Mouse (Mus musculus): ENCODE results near the gene Slc10a4.
A peak's percentile ranks its signal among the peaks of the same experiment; 100 is the strongest.
"Not testable (repeated sequence)": the region's sequence is repeated elsewhere in the genome, so short reads cannot be mapped to it uniquely, and the experiment has no call there.

Gene Slc10a4

GRCm38 (mm10) chr5:73006784-73007581, at the start of gene Slc10a4:
TSS of gene Slc10a4 (plus strand) at chr5:73006883.
- DNase-seq (ENCODE audit: low read depth, low spot score), result peak; percentile 9

GRCm38 (mm10) chr5:72957281-72957680, 49.4 kb upstream of the Slc10a4 start:
- DNase-seq (ENCODE audit: low read depth, low spot score), result no peak

- DNase-seq (ENCODE audit: low read depth, low spot score), result no peak
Measured at GRCm38 (mm10) chr5:72960096-72960495, 46.6 kb upstream of the Slc10a4 start.

GRCm38 (mm10) chr5:72965706-72966105, 41.0 kb upstream of the Slc10a4 start:
- no peak for DNase-seq (ENCODE audit: low read depth, low spot score)

GRCm38 (mm10) chr5:72972435-72972834, 34.2 kb upstream of the Slc10a4 start:
- DNase-seq (ENCODE audit: low read depth, low spot score), result no peak

- no peak for DNase-seq (ENCODE audit: low read depth, low spot score)
Measured at GRCm38 (mm10) chr5:72972934-72973333, 33.7 kb upstream of the Slc10a4 start.

GRCm38 (mm10) chr5:72974602-72975001, 32.1 kb upstream of the Slc10a4 start, which contains the start of gene Gm10135:
TSS of gene Gm10135 (minus strand) at chr5:72974702.
- DNase-seq (ENCODE audit: low read depth, low spot score), result no peak

GRCm38 (mm10) chr5:72975996-72976395, 30.7 kb upstream of the Slc10a4 start:
- DNase-seq (ENCODE audit: low read depth, low spot score), result no peak

GRCm38 (mm10) chr5:72976539-72976938, 30.1 kb upstream of the Slc10a4 start:
- no peak for DNase-seq (ENCODE audit: low read depth, low spot score)

GRCm38 (mm10) chr5:72984091-72984490, 22.6 kb upstream of the Slc10a4 start:
- DNase-seq (ENCODE audit: low read depth, low spot score), result peak; percentile 44

- no peak for DNase-seq (ENCODE audit: low read depth, low spot score)
Measured at GRCm38 (mm10) chr5:72987786-72988185, 18.9 kb upstream of the Slc10a4 start.

- DNase-seq (ENCODE audit: low read depth, low spot score), result no peak
Measured at GRCm38 (mm10) chr5:72989756-72990155, 16.9 kb upstream of the Slc10a4 start.

GRCm38 (mm10) chr5:72992474-72992873, 14.2 kb upstream of the Slc10a4 start:
- no peak for DNase-seq (ENCODE audit: low read depth, low spot score)

- DNase-seq (ENCODE audit: low read depth, low spot score), result no peak
Measured at GRCm38 (mm10) chr5:72994424-72994823, 12.3 kb upstream of the Slc10a4 start.

GRCm38 (mm10) chr5:72994928-72995327, 11.8 kb upstream of the Slc10a4 start:
- DNase-seq (ENCODE audit: low read depth, low spot score), result no peak

GRCm38 (mm10) chr5:72995379-72995778, 11.3 kb upstream of the Slc10a4 start:
- DNase-seq (ENCODE audit: low read depth, low spot score), result no peak

GRCm38 (mm10) chr5:72998546-72998945, 8.1 kb upstream of the Slc10a4 start:
- DNase-seq (ENCODE audit: low read depth, low spot score), result not testable (repeated sequence)

GRCm38 (mm10) chr5:73004046-73004445, 2.6 kb upstream of the Slc10a4 start:
- no peak for DNase-seq (ENCODE audit: low read depth, low spot score)

GRCm38 (mm10) chr5:73007582-73007959, 888 bp downstream of the Slc10a4 start:
- DNase-seq (ENCODE audit: low read depth, low spot score), result no peak

- peak; percentile 20 for DNase-seq (ENCODE audit: low read depth, low spot score)
Measured at GRCm38 (mm10) chr5:73008230-73008629, 1.5 kb downstream of the Slc10a4 start.

- not testable (repeated sequence) for DNase-seq (ENCODE audit: low read depth, low spot score)
Measured at GRCm38 (mm10) chr5:73011806-73012205, 5.1 kb downstream of the Slc10a4 start.

- DNase-seq (ENCODE audit: low read depth, low spot score), result not testable (repeated sequence)
Measured at GRCm38 (mm10) chr5:73012884-73013610, 6.4 kb downstream of the Slc10a4 start.
